Mouse (Mus musculus): ENCODE data around the gene Lrrc61. TPM values are rescaled to one million over a fixed set of nuclear protein-coding genes. Genes with fewer than 3 reads are reported as not detected.
A peak's percentile ranks its signal among the peaks of the same experiment; 100 is the strongest.

Lrrc61 gene
- polyA plus RNA-seq, 1 experiment: 22.7 TPM

- Histone ChIP-seq H3K4me1 (ENCODE audit: control insufficient read depth, insufficient read depth, low read length) (peaks cover 8% of the 10 kb centered on the region), H3K4me3 (ENCODE audit: insufficient read depth, low read length) (no peak overlapping the region), H3K27ac (ENCODE audit: insufficient read depth, low read length) (no peak overlapping the region)
- TF ChIP-seq POLR2A (IDR thresholded peaks at IDR 0.05; ENCODE audit: extremely low read depth, insufficient read depth, low read length) (no peak), CTCF (IDR thresholded peaks at IDR 0.05; ENCODE audit: extremely low read depth, insufficient read depth, low read length) (no peak)
These were observed 19.7 kb upstream of the Lrrc61 start for GRCm38 (mm10) chr6:48534913-48535312.

GRCm38 (mm10) chr6:48536091-48536490 lies 18.5 kb upstream of the Lrrc61 start:
- no peak overlapping the region for H3K27ac ChIP-seq (ENCODE audit: insufficient read depth, low read length)
- no peak for TF ChIP-seq CTCF (IDR thresholded peaks at IDR 0.05; ENCODE audit: extremely low read depth, insufficient read depth, low read length)
- TF ChIP-seq POLR2A (IDR thresholded peaks at IDR 0.05; ENCODE audit: extremely low read depth, insufficient read depth, low read length): no peak
- H3K4me1 ChIP-seq (ENCODE audit: control insufficient read depth, insufficient read depth, low read length): peaks cover 8% of the 10 kb centered on the region
- no peak overlapping the region for H3K4me3 ChIP-seq (ENCODE audit: insufficient read depth, low read length)

GRCm38 (mm10) chr6:48537105-48537954 lies 17.3 kb upstream of the Lrrc61 start, which contains the start of gene Atp6v0e2:
Atp6v0e2 (plus strand) TSS chr6:48537615.
- Histone ChIP-seq H3K4me1 (ENCODE audit: control insufficient read depth, insufficient read depth, low read length) (peaks cover 8% of the 10 kb centered on the region), H3K27ac (ENCODE audit: insufficient read depth, low read length) (peak within 1 kb of the TSS; percentile 67), H3K4me3 (ENCODE audit: insufficient read depth, low read length) (peak within 1 kb of the TSS; percentile 79)
- TF ChIP-seq POLR2A (IDR thresholded peaks at IDR 0.05; ENCODE audit: extremely low read depth, insufficient read depth, low read length): peak; percentile 87
- TF ChIP-seq CTCF (IDR thresholded peaks at IDR 0.05; ENCODE audit: extremely low read depth, insufficient read depth, low read length): no peak

- TF ChIP-seq POLR2A (IDR thresholded peaks at IDR 0.05; ENCODE audit: extremely low read depth, insufficient read depth, low read length): no peak
- peak; percentile 76 for TF ChIP-seq CTCF (IDR thresholded peaks at IDR 0.05; ENCODE audit: extremely low read depth, insufficient read depth, low read length)
- H3K4me1 ChIP-seq (ENCODE audit: control insufficient read depth, insufficient read depth, low read length): peaks cover 8% of the 10 kb centered on the region
- H3K27ac ChIP-seq (ENCODE audit: insufficient read depth, low read length): no peak overlapping the region
- H3K4me3 ChIP-seq (ENCODE audit: insufficient read depth, low read length): peak overlapping the region; percentile 79
These were observed 15.5 kb upstream of the Lrrc61 start for GRCm38 (mm10) chr6:48538841-48539737.

GRCm38 (mm10) chr6:48539860-48540259 lies 14.7 kb upstream of the Lrrc61 start:
- Histone ChIP-seq H3K4me1 (ENCODE audit: control insufficient read depth, insufficient read depth, low read length) (peaks cover 8% of the 10 kb centered on the region), H3K27ac (ENCODE audit: insufficient read depth, low read length) (no peak overlapping the region), H3K4me3 (ENCODE audit: insufficient read depth, low read length) (no peak overlapping the region; the same call in 1 of the 2 replicates)
- no peak for TF ChIP-seq CTCF (IDR thresholded peaks at IDR 0.05; ENCODE audit: extremely low read depth, insufficient read depth, low read length)
- TF ChIP-seq POLR2A (IDR thresholded peaks at IDR 0.05; ENCODE audit: extremely low read depth, insufficient read depth, low read length): no peak

- Histone ChIP-seq H3K27ac (ENCODE audit: insufficient read depth, low read length) (no peak overlapping the region), H3K4me3 (ENCODE audit: insufficient read depth, low read length) (no peak overlapping the region), H3K4me1 (ENCODE audit: control insufficient read depth, insufficient read depth, low read length) (peaks cover 8% of the 10 kb centered on the region)
- TF ChIP-seq POLR2A (IDR thresholded peaks at IDR 0.05; ENCODE audit: extremely low read depth, insufficient read depth, low read length): no peak
- TF ChIP-seq CTCF (IDR thresholded peaks at IDR 0.05; ENCODE audit: extremely low read depth, insufficient read depth, low read length): no peak
These were observed 13.9 kb upstream of the Lrrc61 start for GRCm38 (mm10) chr6:48540721-48541120.

- Histone ChIP-seq H3K4me3 (ENCODE audit: insufficient read depth, low read length) (no peak overlapping the region), H3K4me1 (ENCODE audit: control insufficient read depth, insufficient read depth, low read length) (peaks cover 8% of the 10 kb centered on the region), H3K27ac (ENCODE audit: insufficient read depth, low read length) (no peak overlapping the region)
- TF ChIP-seq POLR2A (IDR thresholded peaks at IDR 0.05; ENCODE audit: extremely low read depth, insufficient read depth, low read length) (no peak), CTCF (IDR thresholded peaks at IDR 0.05; ENCODE audit: extremely low read depth, insufficient read depth, low read length) (no peak)
These were observed 12.8 kb upstream of the Lrrc61 start for GRCm38 (mm10) chr6:48541560-48542450.

GRCm38 (mm10) chr6:48542631-48543030 lies 12.0 kb upstream of the Lrrc61 start:
- Histone ChIP-seq H3K27ac (ENCODE audit: insufficient read depth, low read length) (no peak overlapping the region), H3K4me3 (ENCODE audit: insufficient read depth, low read length) (no peak overlapping the region), H3K4me1 (ENCODE audit: control insufficient read depth, insufficient read depth, low read length) (peaks cover 8% of the 10 kb centered on the region)
- TF ChIP-seq POLR2A (IDR thresholded peaks at IDR 0.05; ENCODE audit: extremely low read depth, insufficient read depth, low read length) (0 out of 2 replicates have a peak, but pooled peaks have one; percentile 23), CTCF (IDR thresholded peaks at IDR 0.05; ENCODE audit: extremely low read depth, insufficient read depth, low read length) (no peak)

Data from cortical plate, adult 2 months (tissue).